Mouse (Mus musculus): ENCODE measurements around the gene Tas1r2. TPM values are rescaled to one million over a fixed set of nuclear protein-coding genes. Genes with fewer than 3 reads are reported as not detected.

Tas1r2 gene
- polyA plus RNA-seq, 2 experiments from 2014 or later = not detected

DNA sequence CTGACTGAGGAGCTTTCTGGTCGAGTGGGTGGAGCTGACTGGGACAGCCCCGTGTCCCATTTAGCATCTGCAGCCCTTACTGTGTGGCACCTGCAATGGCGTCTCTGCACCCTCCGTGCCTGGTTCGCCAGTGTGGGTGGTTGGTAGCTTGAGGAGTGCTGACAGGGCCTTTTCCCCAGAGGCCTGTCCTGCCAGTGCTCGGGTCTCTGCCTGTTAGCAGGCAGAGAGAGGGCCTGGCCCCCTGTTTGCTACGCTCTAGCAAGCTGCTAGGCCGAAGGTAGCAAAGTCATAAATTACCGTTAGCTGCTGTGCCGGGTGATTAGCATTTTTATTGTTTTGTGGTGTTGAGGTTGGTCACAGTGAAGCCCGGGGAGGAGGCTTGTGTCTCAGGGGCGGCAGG lies 13.5 kb upstream of the Tas1r2 start:
- no peak for ATAC-seq

- ATAC-seq = no peak
Measured at GRCm38 (mm10) chr4:139640333-139640732, 13.0 kb upstream of the Tas1r2 start.

DNA sequence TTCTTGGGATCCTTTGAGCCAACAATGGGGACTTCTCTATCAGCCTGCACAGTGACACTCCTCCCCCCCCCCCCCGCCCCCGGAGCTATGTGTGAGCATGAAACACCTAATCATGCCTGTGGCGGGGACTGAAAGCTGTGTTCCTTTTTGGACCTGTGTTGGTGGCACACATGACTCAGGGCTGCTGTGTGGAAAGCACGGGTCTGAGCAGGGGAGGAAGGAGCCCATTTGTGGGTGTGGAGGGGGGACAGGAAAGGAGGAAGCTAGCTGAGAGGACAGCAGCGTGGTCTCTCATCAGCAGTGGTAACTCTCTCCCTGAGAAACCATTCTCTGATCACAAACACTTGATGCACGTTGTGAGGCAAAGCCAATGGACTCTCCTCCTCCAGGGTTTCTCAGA lies 12.6 kb upstream of the Tas1r2 start:
- ATAC-seq = no peak

GRCm38 (mm10) chr4:139641829-139642425 lies 11.4 kb upstream of the Tas1r2 start:
- no peak for ATAC-seq

DNA sequence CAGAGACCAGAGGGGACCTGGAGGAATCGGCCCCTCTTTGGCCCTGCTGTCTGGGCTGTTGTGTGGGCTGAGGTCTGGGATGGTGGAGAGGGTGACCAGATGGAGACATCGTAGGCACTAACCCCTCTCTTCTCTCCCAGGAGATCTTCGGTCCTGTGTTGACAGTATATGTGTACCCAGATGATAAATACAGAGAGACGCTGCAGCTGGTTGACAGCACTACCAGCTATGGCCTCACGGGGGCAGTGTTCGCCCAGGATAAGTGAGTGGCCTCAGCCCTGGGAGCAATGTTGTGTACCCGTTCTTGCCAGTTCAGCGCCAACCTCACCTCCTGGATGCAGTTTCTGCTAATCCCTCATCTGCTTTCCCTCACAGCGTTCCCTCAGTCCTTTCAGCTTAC lies 9.4 kb upstream of the Tas1r2 start:
- ATAC-seq = no peak

DNA sequence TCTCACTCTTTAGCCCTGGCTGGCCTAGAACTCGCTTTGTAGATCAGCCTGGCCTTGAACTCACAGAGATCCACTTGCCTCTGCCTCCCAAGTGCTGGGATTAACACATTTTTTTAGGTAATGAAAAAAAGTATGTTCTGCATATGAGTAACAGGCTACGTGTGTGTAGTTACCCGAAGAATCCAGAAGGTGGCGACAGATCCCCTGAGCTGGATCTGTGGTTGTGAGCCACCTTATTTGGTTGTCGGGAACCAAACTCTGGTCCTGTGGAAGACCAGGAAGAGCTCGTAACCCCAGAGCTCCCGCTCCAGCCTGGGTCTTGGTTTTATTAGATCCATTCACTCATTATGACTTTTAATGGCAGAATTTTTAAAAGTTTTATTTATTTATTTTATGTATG lies 6.4 kb upstream of the Tas1r2 start:
- ATAC-seq = no peak

GRCm38 (mm10) chr4:139650086-139650743 lies 3.1 kb upstream of the Tas1r2 start:
- no peak for ATAC-seq

DNA sequence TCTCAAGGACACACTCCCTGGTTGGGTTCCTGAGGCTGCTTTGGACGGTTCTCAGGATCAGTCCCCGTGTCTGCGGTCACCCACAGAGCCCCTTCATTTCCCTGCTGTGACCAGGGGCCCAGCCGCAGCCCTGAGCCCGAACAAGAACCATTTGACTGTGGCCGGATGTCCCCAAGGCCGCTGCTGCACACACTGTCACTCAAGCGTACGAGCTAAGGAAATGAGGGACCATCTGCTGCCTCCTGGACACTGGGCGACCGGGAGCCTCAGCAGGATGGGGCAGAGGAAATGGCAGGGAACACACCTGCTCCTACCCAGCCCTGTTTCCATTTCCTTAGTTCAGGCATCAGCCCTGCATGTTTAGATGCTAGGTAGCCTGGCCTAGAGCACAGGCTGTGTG lies 2.4 kb upstream of the Tas1r2 start:
- ATAC-seq = no peak

- ATAC-seq = no peak
Measured at GRCm38 (mm10) chr4:139661897-139662296, 8.6 kb downstream of the Tas1r2 start.

GRCm38 (mm10) chr4:139667632-139668031 lies 14.3 kb downstream of the Tas1r2 start:
- no peak for ATAC-seq

- peak; percentile 43 for ATAC-seq
Measured at GRCm38 (mm10) chr4:139669847-139670246, 16.5 kb downstream of the Tas1r2 start.

GRCm38 (mm10) chr4:139675696-139676095 lies 22.4 kb downstream of the Tas1r2 start:
- no peak for ATAC-seq

DNA sequence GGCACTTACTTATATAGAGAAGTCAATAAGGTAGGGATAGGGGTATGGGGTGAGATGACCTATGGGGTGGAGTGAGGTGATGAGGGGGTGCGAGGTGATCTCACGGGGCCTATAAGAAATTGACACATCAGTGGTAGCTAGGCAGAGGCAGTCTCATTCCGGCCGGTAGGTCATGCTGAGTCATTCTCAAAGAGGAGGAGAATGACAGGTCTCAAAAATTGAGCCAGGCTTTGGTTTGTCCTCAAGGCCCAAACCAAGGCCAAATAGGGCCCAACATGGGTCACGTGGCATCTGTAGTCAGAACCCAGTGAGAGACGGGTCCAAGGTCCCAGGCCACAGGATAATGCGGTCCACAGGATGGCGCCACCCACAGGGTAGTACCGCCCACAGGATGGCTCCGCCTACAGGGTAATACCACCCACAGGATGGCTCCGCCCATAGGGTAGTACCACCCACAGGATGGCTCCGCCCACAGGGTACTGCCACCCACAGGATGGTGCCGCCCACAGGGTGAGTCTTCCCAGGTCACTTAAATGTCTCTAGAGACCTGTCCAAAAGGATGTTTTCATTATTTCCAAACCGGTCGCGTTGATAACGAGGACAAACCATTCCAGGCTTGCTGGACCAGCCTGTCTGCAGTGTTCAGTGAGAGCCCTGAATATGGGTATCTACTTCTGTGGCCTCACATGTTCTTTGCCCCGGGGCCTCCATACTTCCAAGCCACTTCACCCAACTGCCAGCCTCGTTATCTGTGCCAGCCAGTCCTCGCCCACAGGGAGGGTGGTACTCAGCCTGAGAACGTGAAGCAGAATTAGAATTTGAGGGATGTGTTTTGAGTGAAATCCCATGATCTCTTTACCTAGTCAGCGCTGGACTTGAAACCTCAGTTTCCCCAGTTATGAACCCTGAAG lies 30.6 kb downstream of the Tas1r2 start:
- no peak for ATAC-seq

DNA sequence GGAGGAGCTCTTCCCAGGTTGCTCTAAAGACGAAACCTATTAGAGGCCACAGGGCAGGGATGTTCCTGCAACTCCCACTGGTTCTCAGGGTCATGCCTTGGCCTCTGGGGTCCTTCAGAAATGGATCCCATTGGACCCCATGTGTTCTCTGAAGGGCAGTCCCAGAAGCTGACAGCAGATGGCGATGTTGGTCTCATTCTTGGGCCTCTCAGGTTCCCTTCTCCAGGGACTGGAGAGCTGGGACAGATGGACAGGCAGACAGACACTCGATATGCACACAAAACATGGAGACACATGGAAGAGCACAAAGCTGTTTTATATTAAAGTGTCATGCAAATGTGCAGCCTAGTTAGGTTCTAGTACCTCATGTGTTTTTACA lies 31.3 kb downstream of the Tas1r2 start:
- no peak for ATAC-seq

DNA sequence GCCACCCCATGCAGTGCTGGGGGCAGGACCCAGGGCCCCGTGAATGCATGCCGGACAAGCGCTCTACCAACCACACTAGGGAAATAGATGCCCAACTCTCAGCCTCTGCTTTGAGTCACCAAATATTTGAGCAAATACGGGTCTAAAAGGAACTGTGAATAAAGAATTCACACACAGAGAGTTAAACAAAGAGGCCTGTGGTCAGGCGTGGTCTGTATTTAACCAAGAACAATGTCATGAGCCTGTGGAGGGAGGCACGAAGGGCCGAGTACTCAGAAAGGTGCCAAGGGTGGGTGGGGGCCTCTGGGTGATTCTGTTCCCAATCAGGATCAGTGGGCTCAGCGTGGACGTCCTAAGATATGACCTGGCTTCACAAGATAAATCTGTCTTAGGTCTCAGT lies 34.7 kb downstream of the Tas1r2 start:
- no peak for ATAC-seq

- no peak for ATAC-seq
Measured at GRCm38 (mm10) chr4:139689627-139690269, 36.4 kb downstream of the Tas1r2 start.

DNA sequence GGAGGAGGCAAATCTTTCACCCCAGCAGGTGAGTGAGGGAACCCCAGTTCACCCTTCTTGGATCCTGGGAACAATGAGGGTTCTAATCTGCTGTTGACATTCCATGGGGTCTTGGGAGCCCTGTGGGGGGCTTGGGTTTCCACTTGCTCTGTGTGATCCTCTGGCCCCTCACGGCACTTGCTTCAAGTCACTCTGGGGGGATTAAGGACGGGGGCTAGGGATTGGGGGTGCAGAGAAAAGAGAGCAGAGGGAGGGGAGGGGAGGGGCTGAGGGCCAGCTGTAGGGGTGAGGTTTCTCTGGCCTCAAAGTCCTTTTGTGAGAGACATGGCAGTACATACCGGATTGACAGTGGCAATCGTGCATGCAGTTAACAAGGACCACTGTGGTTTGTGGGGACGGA lies 40.0 kb downstream of the Tas1r2 start:
- ATAC-seq = no peak

DNA sequence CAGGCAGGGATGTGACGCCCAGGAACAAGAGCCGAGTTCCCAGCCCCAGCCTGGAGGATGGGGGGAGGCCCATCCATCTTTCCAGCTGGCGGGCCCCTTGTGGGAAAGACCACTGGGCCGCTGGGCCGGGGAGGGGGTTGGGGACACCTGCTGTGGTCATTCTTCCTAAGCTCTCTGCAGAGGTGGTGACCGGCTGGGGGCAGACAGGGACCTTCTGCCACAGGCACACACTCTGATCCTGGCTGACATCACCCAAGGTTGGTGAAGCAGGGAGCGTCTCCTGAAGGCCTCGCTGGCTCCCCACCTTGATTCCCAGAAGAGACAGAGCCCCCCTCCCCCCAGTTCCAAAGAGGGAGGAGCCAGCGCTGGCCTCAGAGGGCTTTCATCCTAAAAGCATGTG lies 44.4 kb downstream of the Tas1r2 start:
- no peak for ATAC-seq

DNA sequence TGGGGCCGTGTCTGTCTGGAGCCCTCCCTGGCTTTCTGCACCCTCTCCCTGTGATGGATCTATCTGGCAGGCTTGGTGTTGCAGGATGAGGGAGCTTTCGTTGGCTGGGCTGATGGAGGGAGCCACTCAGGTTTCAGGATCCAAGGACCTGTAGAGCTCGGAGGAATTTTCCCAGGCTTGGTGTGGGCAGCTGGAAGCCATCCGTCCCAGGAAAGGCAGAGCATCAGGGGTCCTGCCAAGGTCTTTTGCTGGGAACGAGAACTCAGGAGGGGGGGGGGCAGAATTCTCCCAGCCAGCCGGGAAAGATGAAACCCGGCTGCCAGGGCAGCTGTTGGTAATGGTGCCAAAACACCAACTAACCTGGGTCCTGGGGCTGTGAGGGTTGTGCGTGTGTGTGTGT lies 45.3 kb downstream of the Tas1r2 start:
- ATAC-seq = no peak

DNA sequence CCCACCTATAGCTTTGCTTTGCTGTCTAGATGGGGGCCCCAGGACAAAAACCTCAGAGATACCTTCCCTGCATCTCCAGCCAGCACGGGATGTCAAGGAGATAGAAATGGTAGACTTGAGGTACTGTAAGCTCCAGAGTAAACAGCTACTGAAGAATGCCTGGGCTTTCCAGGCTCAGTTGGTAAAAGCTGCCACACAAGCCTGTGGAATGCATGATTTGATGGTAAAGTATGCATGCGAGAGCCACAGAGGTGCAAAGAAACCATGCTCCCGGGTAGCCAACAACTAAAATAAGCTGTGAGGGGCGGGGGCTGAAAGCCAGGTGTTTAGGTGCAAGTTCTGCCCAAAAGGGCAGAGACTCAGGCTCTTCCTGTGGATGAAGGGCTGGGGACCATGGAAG lies 49.6 kb downstream of the Tas1r2 start:
- no peak for ATAC-seq

DNA sequence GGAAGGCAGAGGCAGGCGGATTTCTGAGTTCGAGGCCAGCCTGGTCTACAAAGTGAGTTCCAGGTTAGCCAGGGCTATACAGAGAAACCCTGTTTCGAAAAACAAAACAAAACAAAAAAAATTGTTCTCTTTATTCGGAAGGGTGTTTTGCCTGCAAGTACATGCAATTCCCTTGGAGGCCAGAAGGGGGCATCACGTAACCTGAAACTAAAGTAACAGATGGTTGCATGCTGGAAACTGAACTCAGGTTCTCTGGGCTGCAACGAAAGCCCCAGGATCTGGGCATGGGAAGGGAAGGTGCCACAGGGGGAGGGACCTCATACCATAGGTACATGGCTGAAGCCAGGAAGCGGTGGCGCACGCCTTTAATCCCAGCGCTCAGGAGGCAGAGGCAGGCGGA lies 50.1 kb downstream of the Tas1r2 start:
- ATAC-seq = no peak

DNA sequence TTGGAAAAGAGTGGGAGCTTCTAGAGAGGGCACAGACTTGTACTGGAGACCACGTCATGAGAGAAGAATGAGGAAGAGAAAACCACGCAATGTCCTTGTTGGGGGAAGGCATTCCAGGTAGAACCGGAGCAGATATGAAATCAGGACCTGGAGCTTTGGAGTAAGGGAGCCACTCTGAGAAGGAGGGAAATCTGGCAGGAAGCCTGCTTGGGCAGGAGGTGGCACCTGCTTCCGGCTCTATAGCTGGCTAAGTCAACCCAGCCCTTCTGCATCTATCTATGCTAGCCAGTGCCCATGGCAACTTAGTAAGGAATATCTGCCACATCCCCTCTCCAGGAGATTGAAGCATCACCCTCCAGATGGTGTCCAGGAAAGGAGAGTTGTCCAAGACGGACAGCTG lies 52.6 kb downstream of the Tas1r2 start:
- ATAC-seq = no peak

Data from CD4-positive, CD25-positive, alpha-beta regulatory T cell, adult 4 months (primary cell).